Mouse (Mus musculus) midbrain, embryonic 10.5 days (tissue): ENCODE data around the gene Grik3. TPM values are rescaled to one million over a fixed set of nuclear protein-coding genes. Genes with fewer than 3 reads are reported as not detected.
A peak's percentile ranks its signal among the peaks of the same experiment; 100 is the strongest.

Experiments used
- DNase-seq: peaks from one replicate; pipeline ENCODE4 v3.0.0-alpha.2; 2017; ENCODE audit warnings: low spot score
- H3K27ac ChIP-seq: fragments of 300-500 bp; sonication (generic); replicated peaks from 2 replicates; pipeline ENCODE4 v1.5.1; 2016; ENCODE audit warnings: mild to moderate bottlenecking
- H3K27me3 ChIP-seq: fragments of 300-500 bp; sonication (generic); 2 replicates; pipeline ENCODE4 v1.6.1; 2016; ENCODE audit warnings: low read depth, mild to moderate bottlenecking; ENCODE audit not compliant: poor library complexity, severe bottlenecking
- H3K36me3 ChIP-seq: fragments of 300-500 bp; sonication (generic); 2 replicates; pipeline ENCODE4 v1.6.1; 2016; ENCODE audit warnings: mild to moderate bottlenecking, moderate library complexity
- H3K4me1 ChIP-seq: fragments of 300-500 bp; sonication (generic); 2 replicates; pipeline ENCODE4 v1.6.1; 2016
- H3K4me3 ChIP-seq: fragments of 300-500 bp; sonication (generic); 2 replicates; pipeline ENCODE4 v1.5.1; 2016; ENCODE audit warnings: mild to moderate bottlenecking, moderate library complexity
- H3K9me3 ChIP-seq: fragments of 300-500 bp; sonication (generic); replicated peaks from 2 replicates; pipeline ENCODE4 v1.6.1; 2016; ENCODE audit warnings: mild to moderate bottlenecking
- WGBS: fragments of 180-500 bp; shearing (Covaris S2); methylation state at CpG from one replicate; pipeline ENCODE4 v1.1.7; 2016; 5-methylcytosine and 5-hydroxymethylcytosine counted together
- polyA plus RNA-seq: library from polyadenylated mRNA; unstranded; fragments of >200 nt; fragmentation: Nextera tagmentation; extraction: Ambion mirVana; gene quantifications from 2 replicates; pipeline ENCODE4 v1.2.1, GENCODE M21; 2016

The Grik3 gene
- polyA plus RNA-seq, 1 experiment from 2014 or later, result 0.31 TPM

DNA sequence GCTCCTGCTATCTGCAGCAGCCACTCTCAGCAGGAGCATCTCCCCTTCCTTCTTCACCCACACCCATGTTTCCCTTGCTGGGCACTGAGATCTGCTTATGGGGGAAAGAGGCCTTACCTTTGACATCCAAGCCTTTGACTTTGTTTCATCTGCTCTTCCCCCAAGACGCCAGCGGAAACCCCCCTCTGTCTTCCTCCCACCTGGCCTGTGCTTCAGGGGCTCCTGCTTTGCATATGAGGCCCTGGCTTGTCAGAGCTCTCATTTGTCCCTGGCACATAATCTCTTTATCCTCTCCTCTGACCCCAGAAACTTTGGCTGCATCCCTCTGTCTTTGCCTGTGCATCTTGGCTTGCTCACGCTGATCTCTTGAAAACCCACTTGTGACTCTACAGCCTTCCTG lies 9.2 kb upstream of the Grik3 start:
- Histone ChIP-seq H3K27me3 (peaks cover 95% of the 10 kb centered on the region), H3K9me3 (no peaks in the 10 kb centered on the region), H3K4me1 (peaks cover 53% of the 10 kb centered on the region), H3K27ac (no peak overlapping the region), H3K36me3 (no peaks in the 10 kb centered on the region), H3K4me3 (no peak overlapping the region)
- no peak for DNase-seq
- WGBS, result 20% methylated on average over 3 of the region's 3 CpGs

DNA sequence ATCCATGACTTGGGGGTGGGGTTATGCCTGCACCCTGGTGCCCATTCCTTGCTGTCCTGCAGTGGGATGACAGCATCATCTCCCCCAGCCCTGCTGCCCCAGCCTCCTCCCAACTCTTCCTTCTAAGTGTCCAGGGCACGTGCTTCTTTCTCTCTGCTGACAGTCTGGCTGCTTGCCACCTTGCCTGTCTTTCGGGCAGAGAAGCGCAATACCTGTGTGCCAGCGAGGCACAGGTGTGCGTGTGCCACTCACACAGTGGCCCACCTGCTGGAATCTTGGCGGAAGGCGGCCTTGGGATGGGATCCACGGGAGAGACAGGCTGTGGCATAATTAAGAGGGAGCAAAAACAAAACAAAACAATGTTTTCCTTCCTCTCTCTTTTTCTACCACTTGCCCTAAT lies 6.4 kb upstream of the Grik3 start:
- DNase-seq, result no peak
- peaks cover 99% of the 10 kb centered on the region for H3K27me3 ChIP-seq
- H3K27ac ChIP-seq, result no peak overlapping the region
- no peaks in the 10 kb centered on the region for H3K9me3 ChIP-seq
- H3K4me1 ChIP-seq, result peaks cover 77% of the 10 kb centered on the region
- H3K4me3 ChIP-seq, result no peak overlapping the region
- no peaks in the 10 kb centered on the region for H3K36me3 ChIP-seq
- 32% methylated on average over 8 of the region's 8 CpGs for WGBS

GRCm38 (mm10) chr4:125485416-125486239 lies 4.9 kb upstream of the Grik3 start:
- peaks cover 100% of the 10 kb centered on the region for H3K27me3 ChIP-seq
- no peak overlapping the region; the same call in 1 of the 2 replicates for H3K27ac ChIP-seq
- 25% methylated on average over 15 of the region's 15 CpGs for WGBS
- H3K4me1 ChIP-seq, result peaks cover 88% of the 10 kb centered on the region
- H3K4me3 ChIP-seq, result no peak overlapping the region
- no peaks in the 10 kb centered on the region for H3K36me3 ChIP-seq
- H3K9me3 ChIP-seq, result no peaks in the 10 kb centered on the region
- no peak for DNase-seq

DNA sequence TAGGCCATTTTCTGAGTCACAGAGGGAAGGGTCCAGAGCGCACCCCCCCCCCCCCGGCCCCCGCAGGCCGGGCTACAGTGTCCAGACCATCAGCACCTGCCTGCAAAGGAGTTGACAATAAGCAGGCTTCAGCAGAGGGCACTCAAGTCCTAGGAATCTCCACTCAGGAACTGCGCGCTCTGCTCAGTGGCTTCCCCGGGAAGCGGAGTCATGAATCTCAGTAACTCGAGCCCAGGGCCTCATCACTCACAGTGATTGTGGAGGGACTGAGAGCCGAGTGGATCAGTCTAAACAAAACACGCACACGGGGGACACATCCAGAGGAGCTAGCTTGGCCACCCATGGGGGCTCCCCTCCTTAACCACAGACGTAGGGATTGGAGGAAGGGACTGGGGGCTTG lies 3.9 kb upstream of the Grik3 start:
- H3K4me3 ChIP-seq, result peak overlapping the region; percentile 23
- peak overlapping the region; percentile 17 for H3K27ac ChIP-seq
- no peaks in the 10 kb centered on the region for H3K36me3 ChIP-seq
- peak; percentile 35 for DNase-seq
- H3K9me3 ChIP-seq, result no peaks in the 10 kb centered on the region
- WGBS, result 3% methylated on average over 13 of the region's 13 CpGs
- peaks cover 90% of the 10 kb centered on the region for H3K4me1 ChIP-seq
- peaks cover 100% of the 10 kb centered on the region for H3K27me3 ChIP-seq

- Histone ChIP-seq H3K4me3 (peak overlapping the region; percentile 23), H3K4me1 (peaks cover 90% of the 10 kb centered on the region), H3K9me3 (no peaks in the 10 kb centered on the region), H3K27ac (peak overlapping the region; percentile 17), H3K36me3 (no peaks in the 10 kb centered on the region), H3K27me3 (peaks cover 100% of the 10 kb centered on the region)
- peak; percentile 29 for DNase-seq
- WGBS, result 2% methylated on average over 7 of the region's 7 CpGs
Measured at GRCm38 (mm10) chr4:125487031-125487430, 3.5 kb upstream of the Grik3 start.

- peaks cover 100% of the 10 kb centered on the region for H3K27me3 ChIP-seq
- peak; percentile 35 for DNase-seq
- no peak overlapping the region for H3K27ac ChIP-seq
- no peaks in the 10 kb centered on the region for H3K36me3 ChIP-seq
- 2% methylated on average over 26 of the region's 26 CpGs for WGBS
- H3K9me3 ChIP-seq, result no peaks in the 10 kb centered on the region
- peak overlapping the region; percentile 59; the same call in 1 of the 2 replicates for H3K4me3 ChIP-seq
- peaks cover 99% of the 10 kb centered on the region for H3K4me1 ChIP-seq
Measured at GRCm38 (mm10) chr4:125488796-125489637, 1.5 kb upstream of the Grik3 start.

DNA sequence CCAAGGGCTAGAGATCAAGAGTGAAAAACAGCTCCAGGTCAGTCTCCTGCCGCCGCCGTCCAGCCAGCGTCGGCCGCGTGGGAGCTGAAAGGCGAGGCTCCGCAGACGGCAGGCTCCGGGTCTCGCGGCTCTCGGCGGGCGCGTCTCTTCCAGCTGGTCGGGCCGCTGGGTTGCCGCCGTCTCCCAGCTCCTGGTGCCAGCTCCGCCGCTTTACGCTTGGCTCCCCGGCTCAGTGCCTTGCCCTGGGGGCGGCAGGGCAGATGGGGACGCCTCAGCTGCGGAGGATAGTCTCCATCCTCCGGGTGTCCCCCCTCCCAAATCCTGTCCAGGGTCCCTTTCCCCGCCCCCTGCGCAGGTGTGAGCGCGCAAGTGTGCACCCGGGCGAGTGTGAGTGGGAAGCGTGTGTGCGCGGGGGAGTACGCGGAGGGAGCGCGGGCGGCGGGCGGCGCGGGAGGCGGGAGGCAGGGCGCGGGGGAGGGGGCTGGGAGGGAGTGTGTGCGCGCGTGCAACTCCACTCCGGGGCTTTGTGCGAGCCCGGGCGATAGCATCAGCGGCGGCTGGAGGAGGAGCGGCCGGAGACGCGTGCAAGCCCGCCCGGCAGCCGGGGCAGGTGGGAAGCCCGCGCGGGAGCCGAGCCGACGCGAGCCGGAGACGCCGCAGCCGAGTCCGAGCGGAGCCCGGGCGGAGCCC lies 454 bp upstream of the Grik3 start:
- Histone ChIP-seq H3K4me1 (peaks cover 99% of the 10 kb centered on the region), H3K27me3 (peaks cover 100% of the 10 kb centered on the region), H3K4me3 (peak overlapping the region; percentile 59), H3K27ac (peak overlapping the region; percentile 74), H3K9me3 (no peaks in the 10 kb centered on the region), H3K36me3 (no peaks in the 10 kb centered on the region)
- peak; percentile 62 for DNase-seq
- WGBS, result under 1% methylated on average over 81 of the region's 81 CpGs

DNA sequence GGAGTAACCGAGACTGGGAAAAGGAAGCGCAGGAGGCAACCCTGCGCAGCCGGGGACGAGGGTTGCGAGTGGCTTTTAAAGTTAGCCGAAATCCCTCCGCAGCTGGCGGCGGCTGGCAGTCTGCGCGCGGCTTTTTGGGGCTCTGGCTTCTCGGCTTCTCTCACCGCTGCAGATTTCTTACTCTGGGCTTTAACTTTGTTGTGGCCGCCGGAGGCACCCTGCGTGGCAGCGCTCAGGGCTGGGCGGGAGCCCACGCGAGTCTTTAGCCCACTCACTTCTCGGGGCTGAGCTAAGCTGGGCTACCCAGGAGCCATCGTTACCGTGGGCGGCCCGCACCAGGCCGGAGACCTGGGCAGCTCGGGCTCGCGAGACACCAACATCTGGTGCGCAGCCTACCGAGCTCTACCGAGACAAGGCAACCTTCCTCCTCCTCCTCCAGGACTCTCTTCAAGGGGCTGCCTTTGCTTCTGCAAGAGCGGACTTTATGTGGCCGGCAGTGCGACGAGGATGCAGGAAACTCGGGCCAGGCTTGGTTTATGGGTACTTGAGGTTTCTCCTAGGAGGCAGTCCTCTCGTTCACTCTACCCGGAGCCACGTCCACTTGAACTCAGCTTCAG lies 1.1 kb downstream of the Grik3 start:
- Histone ChIP-seq H3K9me3 (no peaks in the 10 kb centered on the region), H3K27me3 (peaks cover 100% of the 10 kb centered on the region), H3K4me3 (peak overlapping the region; percentile 59), H3K36me3 (no peaks in the 10 kb centered on the region), H3K27ac (peak overlapping the region; percentile 74; the same call in 1 of the 2 replicates), H3K4me1 (peaks cover 87% of the 10 kb centered on the region)
- DNase-seq, result peak; percentile 55
- WGBS, result under 1% methylated on average over 42 of the region's 42 CpGs

DNA sequence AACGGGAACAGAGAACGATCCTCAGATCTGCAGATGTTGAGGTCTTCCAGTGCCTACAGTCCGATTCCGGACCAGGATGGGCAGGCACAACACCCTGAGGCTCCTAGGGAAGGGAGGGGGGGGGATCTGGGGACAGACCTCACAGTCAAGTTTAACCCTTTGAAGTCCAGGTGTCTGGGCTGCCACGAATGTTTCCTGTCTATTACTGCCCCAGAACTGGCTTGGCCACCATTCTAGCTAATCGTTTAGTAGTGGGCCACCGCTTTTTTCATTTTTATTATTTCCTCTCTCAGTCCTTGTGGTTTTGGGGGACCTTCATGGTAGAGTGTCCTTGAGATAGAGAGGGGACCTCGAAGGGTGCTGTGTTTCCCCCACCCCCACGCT lies 1.6 kb downstream of the Grik3 start:
- DNase-seq, result no peak
- H3K4me1 ChIP-seq, result peaks cover 87% of the 10 kb centered on the region

DNA sequence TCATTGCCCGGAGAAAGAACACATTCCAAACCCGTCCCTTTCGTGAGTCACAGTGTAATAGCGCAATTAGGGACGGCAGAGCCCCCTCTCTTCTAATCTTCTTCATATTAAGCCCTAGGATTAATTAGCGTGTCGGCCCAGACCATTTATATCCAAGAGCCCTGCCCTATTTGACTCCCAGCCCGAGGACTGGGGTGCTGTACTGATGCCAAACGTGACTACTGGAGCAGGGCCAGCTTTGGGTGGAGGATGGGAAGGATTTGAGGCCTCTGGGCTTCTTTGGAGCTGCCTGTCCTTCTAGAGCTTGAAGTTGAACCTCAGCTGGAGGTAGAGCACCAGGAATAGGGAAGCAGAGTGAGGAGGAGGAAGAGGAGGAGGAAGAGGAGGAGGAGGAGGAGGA lies 2.2 kb downstream of the Grik3 start:
- DNase-seq, result no peak
- Histone ChIP-seq H3K4me1 (peaks cover 87% of the 10 kb centered on the region), H3K27me3 (peaks cover 100% of the 10 kb centered on the region), H3K27ac (no peak overlapping the region), H3K4me3 (no peak overlapping the region), H3K36me3 (no peaks in the 10 kb centered on the region), H3K9me3 (no peaks in the 10 kb centered on the region)
- WGBS, result 27% methylated on average over 9 of the region's 9 CpGs

More for the DNA sequence above, 1.6 kb downstream of the Grik3 start:
- Histone ChIP-seq H3K27ac (0 out of 2 replicates have a peak overlapping the region, but pooled peaks have one; percentile 23), H3K36me3 (no peaks in the 10 kb centered on the region), H3K9me3 (no peaks in the 10 kb centered on the region), H3K4me3 (peak overlapping the region; percentile 59), H3K27me3 (peaks cover 100% of the 10 kb centered on the region)
- WGBS, result 15% methylated on average over 9 of the region's 9 CpGs

GRCm38 (mm10) chr4:125493124-125493523 lies 2.6 kb downstream of the Grik3 start:
- DNase-seq, result peak; percentile 28
- Histone ChIP-seq H3K4me1 (peaks cover 87% of the 10 kb centered on the region), H3K27ac (no peak overlapping the region), H3K36me3 (no peaks in the 10 kb centered on the region), H3K4me3 (no peak overlapping the region), H3K27me3 (peaks cover 100% of the 10 kb centered on the region), H3K9me3 (no peaks in the 10 kb centered on the region)
- WGBS, result 2% methylated on average over 8 of the region's 8 CpGs

- Histone ChIP-seq H3K27me3 (peaks cover 96% of the 10 kb centered on the region), H3K4me1 (peaks cover 73% of the 10 kb centered on the region), H3K9me3 (no peaks in the 10 kb centered on the region), H3K27ac (no peak overlapping the region), H3K4me3 (no peak overlapping the region), H3K36me3 (no peaks in the 10 kb centered on the region)
- no peak for DNase-seq
- 33% methylated on average over 8 of the region's 8 CpGs for WGBS
Measured at GRCm38 (mm10) chr4:125495477-125495876, 5.0 kb downstream of the Grik3 start.
